In the genomic region with DNA sequence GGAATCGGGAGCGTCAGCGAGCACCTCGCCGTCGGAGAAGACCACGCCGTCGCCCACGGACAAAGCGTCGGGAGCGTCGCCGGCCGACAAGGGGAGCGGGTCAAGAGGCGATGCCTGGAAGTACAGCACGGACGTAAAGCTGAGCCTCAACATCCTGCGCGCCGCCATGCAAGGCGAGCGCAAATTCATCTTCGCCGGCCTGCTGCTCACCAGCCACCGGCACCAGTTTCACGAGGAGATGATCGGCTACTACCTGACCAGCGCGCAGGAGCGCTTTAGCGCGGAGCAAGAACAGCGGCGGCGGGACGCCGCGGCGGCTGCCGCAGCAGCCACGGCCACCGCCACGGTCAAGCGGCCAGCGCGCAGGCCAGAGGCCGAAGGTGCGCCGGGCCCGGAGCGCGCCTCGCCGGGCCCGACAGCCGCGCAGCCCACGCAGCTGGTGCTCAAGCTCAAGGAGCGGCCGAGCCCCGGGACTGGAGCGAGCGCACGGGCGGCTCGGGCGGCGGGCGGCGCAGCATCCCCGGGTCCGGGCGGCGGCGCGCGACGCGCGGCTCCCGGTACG, we compare ENCODE assay signal across 9 mouse cellular contexts.
DNase-seq lines count a peak whose midpoint lies in the region; ATAC-seq and TF ChIP-seq lines count a peak whose summit lies in the region.
"Had no signal": no experiment of that assay in that cellular context is flagged by ENCODE, and none has a peak within 500 bp of the region (broad histone marks: within the 10 kb centered on the region; RNA-seq: fewer than 3 reads in every experiment).

No protein-coding gene starts in this region.

- intact Hi-C loops in gastrocnemius, adult 2 months (cut with DNase I) = loop anchor here (10.0 kb wide), 2 partner anchors 397 to 617 kb away; a partner anchor contains a TSS
- intact Hi-C loops in gastrocnemius, postnatal 14 days (cut with DNase I; ENCODE audit: low total_unique reads) = loop anchor here (5.0 to 10.0 kb wide), 4 partner anchors 40 to 397 kb away; a partner anchor contains a TSS

- H3K9ac ChIP-seq in limb, embryonic 14.5 days (ENCODE audit: low read depth, low read length, severe bottlenecking) = peak overlapping the region; percentile 41; the same call in 1 of the 2 replicates
- no peak overlapping the region for H3K9ac ChIP-seq in stomach, postnatal 0 days (ENCODE audit: low read length)

- H3K4me2 ChIP-seq in limb, embryonic 14.5 days (replicated peaks; ENCODE audit: low read depth, low read length, severe bottlenecking) = peak overlapping the region; percentile 72
- peak overlapping the region; percentile 64 for H3K4me2 ChIP-seq in stomach, postnatal 0 days (replicated peaks; ENCODE audit: low read depth)

- no peak overlapping the region for H3K27ac ChIP-seq in gastrocnemius, adult 2 months
- H3K27ac ChIP-seq in limb, embryonic 14.5 days (replicated peaks; ENCODE audit: low read depth, low read length) = no peak overlapping the region
- H3K27ac ChIP-seq in stomach, postnatal 0 days (replicated peaks) = no peak overlapping the region

- no peak for TF ChIP-seq POLR2A in limb, embryonic 14.5 days (IDR thresholded peaks at IDR 0.05; ENCODE audit: borderline replicate concordance, extremely low read depth, insufficient read depth, insufficient read length)

- no peak for TF ChIP-seq EP300 in stomach, postnatal 0 days (optimal IDR thresholded peaks at IDR 0.05)

- no peak for TF ChIP-seq CTCF in gastrocnemius, adult 2 months (IDR thresholded peaks at IDR 0.05)
- no peak for TF ChIP-seq CTCF in stomach, postnatal 0 days (IDR thresholded peaks at IDR 0.05; ENCODE audit: low read depth)

- H3K4me1 ChIP-seq in limb, embryonic 14.5 days (ENCODE audit: control insufficient read depth, insufficient read depth, low read length) = 0 out of 2 replicates have a peak, but pooled peaks cover 2% of the 10 kb centered on the region
- H3K4me1 ChIP-seq in stomach, postnatal 0 days (replicated peaks; ENCODE audit: control insufficient read depth, insufficient read depth) = no peaks in the 10 kb centered on the region; the same call in 1 of the 2 replicates

- WGBS in limb, embryonic 14.5 days = 1% methylated on average over 44 of the region's 85 CpGs
- WGBS in stomach, postnatal 0 days = under 1% methylated on average over 50 of the region's 85 CpGs

- peak overlapping the region; percentile 56 for H3K4me3 ChIP-seq in gastrocnemius, adult 2 months
- peak overlapping the region; percentile 42 for H3K4me3 ChIP-seq in limb, embryonic 14.5 days (replicated peaks; ENCODE audit: low read length)
- H3K4me3 ChIP-seq in stomach, postnatal 0 days (ENCODE audit: low read depth, low read length) = peak overlapping the region; percentile 39

- peaks cover 80% of the 10 kb centered on the region for H3K27me3 ChIP-seq in limb, embryonic 14.5 days (ENCODE audit: control insufficient read depth, insufficient read depth, low read length)
- peaks cover 22% of the 10 kb centered on the region for H3K27me3 ChIP-seq in stomach, postnatal 0 days (ENCODE audit: control insufficient read depth, insufficient read depth, low read length)
- H3K27me3 ChIP-seq: CH12.LX had no signal

- DNase-seq in gastrocnemius, adult 2 months = no peak
- no peak for DNase-seq in gastrocnemius, postnatal 14 days
- DNase-seq in thymus, postnatal 14 days = peak; percentile 5
- no peak for DNase-seq in thymus, postnatal 10 days (ENCODE audit: low spot score in 2 of 2)
- no peak for DNase-seq in limb, embryonic 14.5 days (ENCODE audit: low spot score)
- peak; percentile 17 for DNase-seq in stomach, postnatal 0 days (ENCODE audit: low spot score)
- no peak for DNase-seq in adrenal gland, postnatal 25 days
- DNase-seq in gastrocnemius, postnatal 4 days (ENCODE audit: low spot score in 2 of 2) = no peak

- H3K36me3 ChIP-seq in limb, embryonic 14.5 days (ENCODE audit: control insufficient read depth, insufficient read depth, low read length) = no peaks in the 10 kb centered on the region
- no peaks in the 10 kb centered on the region for H3K36me3 ChIP-seq in stomach, postnatal 0 days (ENCODE audit: control insufficient read depth, insufficient read depth, low read length)

- no peaks in the 10 kb centered on the region for H3K9me3 ChIP-seq in limb, embryonic 14.5 days (ENCODE audit: control insufficient read depth, low read length)
- no peaks in the 10 kb centered on the region for H3K9me3 ChIP-seq in stomach, postnatal 0 days (ENCODE audit: control insufficient read depth, low read length)

- no peak for ATAC-seq in limb, embryonic 14.5 days (ENCODE audit: low FRiP score, low read depth)
- no peak for ATAC-seq in stomach, postnatal 0 days (ENCODE audit: low FRiP score, low TSS enrichment)

Comparison
In these comparisons a context has a peak if more than half of its experiments do, and no peak if none do; other contexts are left out.
1. DNase-seq: peak in thymus, postnatal 14 days (single experiment) and stomach, postnatal 0 days (single experiment); none in gastrocnemius, adult 2 months (single experiment), gastrocnemius, postnatal 14 days (single experiment), thymus, postnatal 10 days (0 of 2), limb, embryonic 14.5 days (single experiment), adrenal gland, postnatal 25 days (single experiment) and gastrocnemius, postnatal 4 days (0 of 2).
2. Peak in every context shown above with its lines, with median percentiles within 50 percentile points of each other: H3K4me3 ChIP-seq.